Mouse (Mus musculus) erythroid progenitor cell, adult 5-6 weeks (primary cell): ENCODE measurements around the gene Klk6. TPM values are rescaled to one million over a fixed set of nuclear protein-coding genes. Genes with fewer than 3 reads are reported as not detected.

Experiments
- ATAC-seq: replicated peaks from 2 replicates; pipeline ENCODE4 v1.8.0; 2016; ENCODE audit warnings: moderate number of reproducible peaks, mild to moderate bottlenecking, moderate TSS enrichment, inconsistent platforms; ENCODE audit not compliant: poor library complexity, low FRiP score, severe bottlenecking
- total RNA-seq, 2 experiments: library from RNA; stranded (forward) in 1 of 2; stranded (reverse) in 1 of 2; fragments of 150-400 nt in 1 of 2; fragments of 186-747, 209-891 nt in 1 of 2; gene quantifications; 2 replicates each; pipeline versions ENCODE4 v1.2.3 to v1.2.4; 2015 to 2017; ENCODE audit warnings: low replicate concordance in 2 of 2

The Klk6 gene
- total RNA-seq, 2 experiments from 2014 or later: not detected

GRCm38 (mm10) chr7:43815211-43815610 is 9.1 kb upstream of the Klk6 start:
- no peak for ATAC-seq

GRCm38 (mm10) chr7:43816746-43817145 is 7.6 kb upstream of the Klk6 start:
- no peak for ATAC-seq

GRCm38 (mm10) chr7:43821581-43821980 is 2.7 kb upstream of the Klk6 start:
- no peak for ATAC-seq

- ATAC-seq: no peak
Observed at GRCm38 (mm10) chr7:43826056-43826455, 1.8 kb downstream of the Klk6 start.

GRCm38 (mm10) chr7:43827706-43828105 is 3.4 kb downstream of the Klk6 start:
- no peak for ATAC-seq

GRCm38 (mm10) chr7:43829006-43829405 is 4.7 kb downstream of the Klk6 start:
- ATAC-seq: no peak

- no peak for ATAC-seq
Observed at GRCm38 (mm10) chr7:43841701-43842100, 17.4 kb downstream of the Klk6 start, which contains the start of gene Klk5. Gene Klk5 (plus strand): TSS chr7:43841971.

GRCm38 (mm10) chr7:43843801-43844200 is 19.5 kb downstream of the Klk6 start:
- no peak for ATAC-seq

- ATAC-seq: no peak
Observed at GRCm38 (mm10) chr7:43851616-43852015, 27.3 kb downstream of the Klk6 start.

GRCm38 (mm10) chr7:43854642-43855380 is 30.5 kb downstream of the Klk6 start:
- ATAC-seq: no peak

- ATAC-seq: no peak
Observed at GRCm38 (mm10) chr7:43855709-43856108, 31.4 kb downstream of the Klk6 start.

- no peak for ATAC-seq
Observed at GRCm38 (mm10) chr7:43856307-43856706, 32.0 kb downstream of the Klk6 start.

GRCm38 (mm10) chr7:43857501-43857900 is 33.2 kb downstream of the Klk6 start:
- ATAC-seq: no peak

GRCm38 (mm10) chr7:43860411-43860810 is 36.1 kb downstream of the Klk6 start:
- no peak for ATAC-seq

- no peak for ATAC-seq
Observed at GRCm38 (mm10) chr7:43873237-43873636, 48.9 kb downstream of the Klk6 start.

GRCm38 (mm10) chr7:43873674-43874073 is 49.4 kb downstream of the Klk6 start:
- ATAC-seq: no peak

GRCm38 (mm10) chr7:43874868-43875375 is 50.6 kb downstream of the Klk6 start:
- ATAC-seq: no peak

- ATAC-seq: no peak
Observed at GRCm38 (mm10) chr7:43876444-43876843, 52.1 kb downstream of the Klk6 start.

- no peak for ATAC-seq
Observed at GRCm38 (mm10) chr7:43878281-43878680, 54.0 kb downstream of the Klk6 start.

GRCm38 (mm10) chr7:43880912-43881311 is 56.6 kb downstream of the Klk6 start, which contains the start of gene Klk4:
Gene Klk4 (plus strand): TSS chr7:43881160.
- no peak for ATAC-seq
